Comparison of ENCODE assay signal across 14 mouse cellular contexts in genomic region chr6:131316155-131317101, GRCm38 (mm10). TPM values are rescaled to one million over a fixed set of nuclear protein-coding genes. Genes with fewer than 3 reads are reported as not detected.
DNase-seq lines count a peak whose midpoint lies in the region; ATAC-seq and TF ChIP-seq lines count a peak whose summit lies in the region.
"Had no signal": no experiment of that assay in that cellular context is flagged by ENCODE, and none has a peak within 500 bp of the region (broad histone marks: within the 10 kb centered on the region; RNA-seq: fewer than 3 reads in every experiment).

No protein-coding gene starts in this region.

- H3K4me2 ChIP-seq in kidney, postnatal 0 days (ENCODE audit: low read length) = no peak overlapping the region
- no peak overlapping the region for H3K4me2 ChIP-seq in liver, embryonic 14.5 days (ENCODE audit: low read depth)
- H3K4me2 ChIP-seq in stomach, embryonic 15.5 days = no peak overlapping the region
- no peak overlapping the region for H3K4me2 ChIP-seq in hindbrain, postnatal 0 days (ENCODE audit: low read depth, low read length)
- H3K4me2 ChIP-seq: neural tube, embryonic 15.5 days had no signal

- DNase-seq in kidney, postnatal 0 days (ENCODE audit: low spot score) = peak; percentile 18
- DNase-seq in kidney, postnatal 14 days = no peak
- peak; percentile 26 for DNase-seq in ZHBTc4 (ENCODE audit: low read depth, low spot score)
- DNase-seq in liver, embryonic 14.5 days (ENCODE audit: low read depth in 3 of 3, low spot score in 3 of 3) = no peak
- DNase-seq in right cerebral cortex, postnatal 14 days = no peak
- DNase-seq in hindbrain, postnatal 0 days (ENCODE audit: low spot score) = no peak
- DNase-seq in layer of hippocampus, adult 2 months (ENCODE audit: low spot score in 2 of 2) = no peak
- DNase-seq: kidney, postnatal 10 days; midbrain, embryonic 14.5 days; thymus, adult 18-20 months had no signal

- no peak; the same call in 1 of the 2 replicates for ATAC-seq in kidney, postnatal 0 days (replicated peaks; ENCODE audit: low FRiP score, low read depth)
- ATAC-seq in liver, embryonic 14.5 days (ENCODE audit: insufficient read depth) = 0 out of 2 replicates have a peak, but pooled peaks have one; percentile 39
- peak; percentile 94 for ATAC-seq in stomach, embryonic 15.5 days (ENCODE audit: insufficient read depth, low FRiP score, low read depth)
- no peak for ATAC-seq in hindbrain, postnatal 0 days
- ATAC-seq: forebrain, embryonic 14.5 days had no signal

- H3K9ac ChIP-seq in kidney, postnatal 0 days (ENCODE audit: low read depth, low read length) = no peak overlapping the region
- H3K9ac ChIP-seq in liver, embryonic 14.5 days (replicated peaks) = no peak overlapping the region
- H3K9ac ChIP-seq in stomach, embryonic 15.5 days = no peak overlapping the region
- no peak overlapping the region for H3K9ac ChIP-seq in hindbrain, postnatal 0 days (replicated peaks; ENCODE audit: low read length)
- H3K9ac ChIP-seq: neural tube, embryonic 15.5 days had no signal

- WGBS in kidney, postnatal 0 days = 81% methylated on average over 7 of the region's 7 CpGs
- WGBS in liver, embryonic 14.5 days (ENCODE audit: insufficient replicate concordance) = 63% methylated on average over 7 of the region's 7 CpGs
- 69% methylated on average over 7 of the region's 7 CpGs for WGBS in stomach, embryonic 15.5 days
- 87% methylated on average over 7 of the region's 7 CpGs for WGBS in hindbrain, postnatal 0 days

- no peak overlapping the region for H3K4me3 ChIP-seq in kidney, postnatal 0 days (replicated peaks; ENCODE audit: low read depth, low read length)
- H3K4me3 ChIP-seq in liver, embryonic 14.5 days (ENCODE audit: insufficient read depth in 1 of 2, low read depth in 2 of 2, low read length in 2 of 2) = no peak overlapping the region
- no peak overlapping the region for H3K4me3 ChIP-seq in stomach, embryonic 15.5 days (replicated peaks)
- no peak overlapping the region for H3K4me3 ChIP-seq in hindbrain, postnatal 0 days (ENCODE audit: low read length)
- H3K4me3 ChIP-seq in layer of hippocampus, adult 2 months = no peak overlapping the region
- H3K4me3 ChIP-seq: limb, embryonic 10.5 days; neural tube, embryonic 15.5 days had no signal

- no peaks in the 10 kb centered on the region for H3K36me3 ChIP-seq in kidney, postnatal 0 days (ENCODE audit: insufficient read depth, low read length)
- no peaks in the 10 kb centered on the region for H3K36me3 ChIP-seq in liver, embryonic 14.5 days (replicated peaks; ENCODE audit: control insufficient read depth, insufficient read depth, low read depth)
- no peaks in the 10 kb centered on the region for H3K36me3 ChIP-seq in stomach, embryonic 15.5 days
- H3K36me3 ChIP-seq in hindbrain, postnatal 0 days (ENCODE audit: insufficient read depth, low read length) = no peaks in the 10 kb centered on the region
- H3K36me3 ChIP-seq: limb, embryonic 10.5 days; neural tube, embryonic 15.5 days had no signal

- no peak for TF ChIP-seq CTCF in kidney, postnatal 0 days (IDR thresholded peaks at IDR 0.05; ENCODE audit: low read depth)
- no peak for TF ChIP-seq CTCF in liver, embryonic 14.5 days (IDR thresholded peaks at IDR 0.05; ENCODE audit: low read depth)
- no peak for TF ChIP-seq CTCF in hindbrain, postnatal 0 days (IDR thresholded peaks at IDR 0.05; ENCODE audit: low read depth)
- TF ChIP-seq CTCF in layer of hippocampus, adult 2 months (conservative IDR thresholded peaks at IDR 0.05) = no peak

- TF ChIP-seq EP300 in liver, embryonic 14.5 days (IDR thresholded peaks at IDR 0.05; ENCODE audit: low read depth) = no peak

- no peaks in the 10 kb centered on the region for H3K27me3 ChIP-seq in kidney, postnatal 0 days (ENCODE audit: insufficient read depth, low read length)
- H3K27me3 ChIP-seq in liver, embryonic 14.5 days (ENCODE audit: control insufficient read depth, insufficient read depth, low read length) = no peaks in the 10 kb centered on the region
- no peaks in the 10 kb centered on the region for H3K27me3 ChIP-seq in stomach, embryonic 15.5 days (replicated peaks)
- no peaks in the 10 kb centered on the region for H3K27me3 ChIP-seq in hindbrain, postnatal 0 days (ENCODE audit: insufficient read depth, low read length)
- H3K27me3 ChIP-seq: neural tube, embryonic 15.5 days had no signal

- H3K27ac ChIP-seq in kidney, postnatal 0 days = no peak overlapping the region
- H3K27ac ChIP-seq in liver, embryonic 14.5 days = no peak overlapping the region
- H3K27ac ChIP-seq in stomach, embryonic 15.5 days = peak overlapping the region; percentile 74; the same call in 1 of the 2 replicates
- H3K27ac ChIP-seq in hindbrain, postnatal 0 days = no peak overlapping the region
- no peak overlapping the region for H3K27ac ChIP-seq in layer of hippocampus, adult 2 months
- H3K27ac ChIP-seq: limb, embryonic 10.5 days; neural tube, embryonic 15.5 days had no signal

- H3K9me3 ChIP-seq in kidney, postnatal 0 days (replicated peaks; ENCODE audit: low read length) = no peaks in the 10 kb centered on the region
- H3K9me3 ChIP-seq in liver, embryonic 14.5 days (ENCODE audit: control insufficient read depth, low read length) = no peaks in the 10 kb centered on the region
- no peaks in the 10 kb centered on the region for H3K9me3 ChIP-seq in stomach, embryonic 15.5 days
- no peaks in the 10 kb centered on the region for H3K9me3 ChIP-seq in hindbrain, postnatal 0 days (ENCODE audit: low read length)
- H3K9me3 ChIP-seq: limb, embryonic 10.5 days; neural tube, embryonic 15.5 days had no signal

- H3K4me1 ChIP-seq in kidney, postnatal 0 days (replicated peaks; ENCODE audit: insufficient read depth, low read length) = no peaks in the 10 kb centered on the region
- no peaks in the 10 kb centered on the region for H3K4me1 ChIP-seq in liver, embryonic 14.5 days (replicated peaks; ENCODE audit: control insufficient read depth in 2 of 2, insufficient read depth in 2 of 2, low read length in 1 of 2)
- H3K4me1 ChIP-seq in stomach, embryonic 15.5 days = no peaks in the 10 kb centered on the region
- H3K4me1 ChIP-seq in hindbrain, postnatal 0 days (ENCODE audit: insufficient read depth, low read length) = no peaks in the 10 kb centered on the region
- H3K4me1 ChIP-seq: limb, embryonic 10.5 days; neural tube, embryonic 15.5 days had no signal

RNA-seq across cellular contexts. Expression of gene Magohb, which starts 23.4 kb away (rescaled TPM):
- polyA plus RNA-seq in kidney, postnatal 0 days (2015; fragmentation: Nextera tagmentation; extraction: Ambion mirVana) = 68.1 and 71.8 TPM in 2 replicates
- polyA plus RNA-seq in liver, embryonic 14.5 days (2012; rRNA removed) = 9.3 and 14.4 TPM in 2 replicates
- 30.1 and 34.9 TPM in 2 replicates for polyA plus RNA-seq in liver, embryonic 14.5 days (2014; fragmentation: Nextera tagmentation; extraction: Ambion mirVana)
- polyA plus RNA-seq in stomach, embryonic 15.5 days (2015; fragmentation: Nextera tagmentation; extraction: Ambion mirVana) = 60.2 and 61.3 TPM in 2 replicates
- total RNA-seq in hindbrain, postnatal 0 days (2014; rRNA removed) = 4.8 and 9.9 TPM in 2 replicates
- polyA plus RNA-seq in hindbrain, postnatal 0 days (2015; fragmentation: Nextera tagmentation; extraction: Ambion mirVana) = 30.2 and 32.8 TPM in 2 replicates
- 10 to 100 TPM; 11.9 to 15.7 TPM for total RNA-seq in layer of hippocampus, adult 2 months (2021)

RNA-seq across cellular contexts. Expression of gene Styk1, which starts 37.0 kb away (rescaled TPM):
- 3.2 and 3.6 TPM in 2 replicates for polyA plus RNA-seq in kidney, postnatal 0 days (2015; fragmentation: Nextera tagmentation; extraction: Ambion mirVana)
- 0.32 and 0.47 TPM in 2 replicates for polyA plus RNA-seq in liver, embryonic 14.5 days (2012; rRNA removed)
- polyA plus RNA-seq in liver, embryonic 14.5 days (2014; fragmentation: Nextera tagmentation; extraction: Ambion mirVana) = 0.65 and 0.72 TPM in 2 replicates
- 8.0 TPM in 2 replicates for polyA plus RNA-seq in stomach, embryonic 15.5 days (2015; fragmentation: Nextera tagmentation; extraction: Ambion mirVana)
- 3.0 and 3.2 TPM in 2 replicates for total RNA-seq in hindbrain, postnatal 0 days (2014; rRNA removed)
- 4.3 and 5.1 TPM in 2 replicates for polyA plus RNA-seq in hindbrain, postnatal 0 days (2015; fragmentation: Nextera tagmentation; extraction: Ambion mirVana)
- total RNA-seq in layer of hippocampus, adult 2 months (2021) = under 1 TPM; 0.52 to 0.67 TPM

Comparison
In these comparisons a context has a peak if more than half of its experiments do, and no peak if none do; other contexts are left out.
1. DNase-seq: peak in kidney, postnatal 0 days (single experiment) and ZHBTc4 (single experiment); none in kidney, postnatal 14 days (single experiment), liver, embryonic 14.5 days (0 of 3), right cerebral cortex, postnatal 14 days (single experiment), hindbrain, postnatal 0 days (single experiment) and layer of hippocampus, adult 2 months (0 of 2).
2. ATAC-seq: peak in liver, embryonic 14.5 days (single experiment) and stomach, embryonic 15.5 days (single experiment); none in kidney, postnatal 0 days (single experiment) and hindbrain, postnatal 0 days (single experiment).